Mouse (Mus musculus) bone marrow macrophage, adult 2 months (primary cell): ENCODE results near the gene Ssna1.

Source experiments
- CTCF ChIP-seq: IDR thresholded peaks from 2 replicates; pipeline ENCODE4 v1.5.1; 2012; ENCODE audit warnings: low read depth, mild to moderate bottlenecking, low read length, moderate library complexity
- POLR2A ChIP-seq: IDR thresholded peaks from 2 replicates; pipeline ENCODE4 v1.6.1; 2012; ENCODE audit warnings: mild to moderate bottlenecking, low read depth, low read length, borderline replicate concordance

DNA sequence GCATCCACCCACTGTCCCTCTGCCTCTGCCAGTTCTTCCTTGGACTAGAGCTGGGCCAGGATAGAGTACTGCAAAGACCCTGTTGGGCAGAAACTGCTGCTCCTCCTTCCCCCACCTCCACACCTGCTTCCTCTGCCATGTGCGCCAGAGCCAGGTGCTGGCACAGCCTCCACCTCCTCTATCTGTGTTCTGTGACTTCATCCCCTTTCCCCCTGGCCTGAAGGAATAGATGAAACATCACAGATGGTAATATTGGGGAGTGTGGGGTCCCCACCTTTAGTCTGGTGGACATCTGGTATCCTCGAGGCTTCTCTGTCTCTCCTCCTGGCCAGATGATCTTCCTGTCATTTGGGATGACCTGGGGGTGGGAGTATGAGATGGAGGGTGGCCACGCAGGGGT lies 31.2 kb upstream of the Ssna1 start:
- TF ChIP-seq CTCF, result no peak
- TF ChIP-seq POLR2A, result no peak
